Mouse (Mus musculus) lung, adult 18-20 months (tissue): ENCODE measurements around the gene Ccdc173.
A peak's percentile ranks its signal among the peaks of the same experiment; 100 is the strongest.
"Not testable (repeated sequence)": the region's sequence is repeated elsewhere in the genome, so short reads cannot be mapped to it uniquely, and the experiment has no call there.

Experiments used
- DNase-seq, 2 experiments: peaks; one replicate each; pipeline ENCODE4 v3.0.0; 2022; ENCODE audit warnings: mixed read lengths in 2 of 2

Gene Ccdc173

DNA sequence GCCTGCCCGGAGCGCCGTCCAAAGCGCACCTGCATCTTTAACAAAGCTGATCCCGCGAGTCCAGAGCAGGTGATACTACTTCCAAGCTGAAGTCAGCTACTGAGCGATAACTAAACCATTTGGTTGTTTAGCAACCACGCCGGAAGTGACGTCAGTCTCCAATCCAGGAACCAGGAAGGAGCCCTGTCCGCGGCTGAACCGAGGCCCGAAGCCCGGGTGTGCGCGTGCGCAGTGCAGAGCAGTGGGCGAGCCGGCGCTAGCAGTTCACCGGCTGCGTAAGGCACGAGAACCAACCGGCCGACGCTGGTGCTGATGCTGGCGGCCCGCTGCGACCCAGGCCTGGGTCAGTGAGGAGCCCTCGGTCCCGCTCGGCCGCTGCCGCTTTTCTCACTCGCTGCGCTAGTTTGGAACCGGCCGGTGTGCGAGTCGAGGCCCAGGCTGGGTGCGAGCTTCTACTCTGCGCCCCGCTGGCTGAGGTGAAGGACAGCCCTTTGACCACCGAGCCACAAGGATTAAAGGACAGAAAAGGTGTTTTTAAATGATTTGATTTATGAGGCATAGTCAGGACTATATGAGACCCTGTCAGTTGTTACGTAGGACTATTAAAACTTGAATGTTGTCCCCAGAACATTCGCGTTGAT lies at the start of gene Ccdc173, which contains the start of gene Phospho2:
Gene Ccdc173, minus strand, starts transcription at position 147 of the 641 bp plus-strand sequence.
Gene Phospho2, plus strand, starts transcription at position 195 of the 641 bp plus-strand sequence.
- peak; percentile 98 to 99 for DNase-seq

DNA sequence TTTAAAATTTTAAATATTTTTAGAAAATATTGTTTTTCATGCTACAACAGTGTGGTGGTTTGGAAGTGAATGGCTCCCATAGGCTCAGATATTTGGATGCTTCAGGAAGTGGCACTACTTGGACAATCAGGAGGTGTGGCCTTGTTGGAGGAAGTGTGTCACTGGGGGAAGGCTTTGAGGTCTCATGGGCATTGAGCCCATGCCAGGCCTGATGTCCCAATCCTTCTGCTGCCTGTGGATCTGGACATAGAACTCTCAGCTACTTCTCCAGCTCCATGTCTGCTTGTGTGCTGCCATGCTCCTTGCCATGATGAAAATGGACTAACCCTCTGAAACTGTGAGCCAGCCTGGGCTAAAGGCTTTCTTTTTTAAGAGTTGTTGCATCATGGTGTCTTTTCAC lies 49.3 kb upstream of the Ccdc173 start:
- DNase-seq = no peak

- DNase-seq = no peak
These were observed 48.6 kb upstream of the Ccdc173 start for GRCm38 (mm10) chr2:69837996-69838395.

DNA sequence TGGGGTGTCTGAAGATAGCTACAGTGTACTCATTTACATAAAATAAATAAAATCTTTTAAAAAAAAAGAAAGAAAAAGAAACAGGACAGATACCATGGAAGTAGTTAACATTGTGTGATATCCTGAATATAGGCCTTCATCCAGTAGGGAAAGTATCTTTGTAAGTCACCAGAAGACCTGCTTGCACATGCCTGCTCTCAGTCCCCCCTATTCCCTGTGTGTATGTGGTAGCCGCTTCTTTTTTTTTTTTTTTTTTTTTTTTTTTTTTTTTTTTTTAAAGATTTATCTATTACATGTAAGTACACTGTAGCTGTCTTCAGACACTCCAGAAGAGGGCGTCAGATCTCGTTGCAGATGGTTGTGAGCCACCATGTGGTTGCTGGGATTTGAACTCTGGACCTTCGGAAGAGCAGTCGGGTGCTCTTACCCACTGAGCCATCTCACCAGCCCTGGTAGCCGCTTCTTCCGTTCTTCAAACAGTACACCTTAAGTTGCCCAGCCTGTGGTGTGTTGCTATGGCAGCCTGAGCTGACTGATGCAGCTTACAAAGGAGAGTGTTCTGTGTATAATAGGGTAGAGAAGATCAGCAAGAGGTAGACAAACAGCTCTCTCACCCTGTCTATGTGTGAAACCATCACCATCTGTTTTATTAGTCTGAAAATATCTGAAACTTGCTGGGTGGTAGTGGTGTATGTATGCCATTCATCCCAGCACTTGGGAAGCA lies 48.0 kb upstream of the Ccdc173 start:
- no peak for DNase-seq

GRCm38 (mm10) chr2:69830116-69830515 lies 40.7 kb upstream of the Ccdc173 start:
- DNase-seq = no peak

GRCm38 (mm10) chr2:69829680-69830079 lies 40.3 kb upstream of the Ccdc173 start:
- no peak for DNase-seq

- no peak for DNase-seq
These were observed 38.7 kb upstream of the Ccdc173 start for GRCm38 (mm10) chr2:69828031-69828430.

GRCm38 (mm10) chr2:69826380-69826779 lies 37.0 kb upstream of the Ccdc173 start:
- peak in 1 of 2 experiments; percentile 7 for DNase-seq

GRCm38 (mm10) chr2:69825898-69826297 lies 36.5 kb upstream of the Ccdc173 start:
- DNase-seq = no peak

GRCm38 (mm10) chr2:69823129-69823677 lies 33.8 kb upstream of the Ccdc173 start:
- DNase-seq = peak in 1 of 2 experiments; percentile 3

DNA sequence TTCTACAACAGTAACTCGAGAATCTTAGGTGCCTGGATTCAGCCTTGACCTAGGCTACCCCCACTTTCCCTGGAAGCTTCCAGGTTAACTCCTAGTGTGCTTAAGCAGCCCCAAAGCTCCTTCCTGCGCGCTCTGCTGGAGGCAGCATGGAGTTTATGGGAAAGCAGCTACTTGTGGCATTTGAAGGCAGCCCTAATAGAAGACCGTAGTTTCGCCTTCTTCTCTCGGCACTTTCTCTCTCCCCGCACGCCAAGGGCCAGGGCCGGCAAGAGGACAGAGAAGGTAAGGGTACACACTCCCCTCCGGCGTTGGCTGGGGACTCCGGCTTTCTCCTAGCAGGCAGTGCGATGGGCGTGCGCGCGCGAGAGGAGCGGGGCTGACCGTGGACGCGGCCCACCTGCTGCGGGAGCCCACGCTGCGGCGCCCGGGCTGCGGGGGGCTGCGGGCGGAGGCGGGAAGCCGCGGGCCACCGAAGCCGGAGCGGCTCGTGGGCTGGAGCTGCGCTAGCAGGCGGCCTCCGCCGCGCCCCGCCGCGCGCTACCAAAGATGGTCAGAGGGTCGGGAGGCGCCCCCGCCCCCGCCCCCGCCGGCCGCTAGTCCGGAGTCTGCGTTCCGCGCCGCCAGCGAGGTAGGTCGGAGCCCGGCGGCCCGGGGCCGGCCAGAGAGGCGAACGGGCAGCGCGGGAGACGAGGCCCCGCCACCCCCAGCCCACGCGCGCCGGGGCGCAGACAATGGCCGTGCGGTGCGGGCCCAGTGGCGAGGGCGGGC lies 33.2 kb upstream of the Ccdc173 start:
- DNase-seq = peak; percentile 9 to 11

GRCm38 (mm10) chr2:69821711-69822110 lies 32.3 kb upstream of the Ccdc173 start, which contains the start of gene Klhl23:
TSS of gene Klhl23 (plus strand) at chr2:69821944.
- DNase-seq = peak in 1 of 2 experiments; percentile 12

- DNase-seq = no peak
These were observed 30.8 kb upstream of the Ccdc173 start for GRCm38 (mm10) chr2:69820201-69820600.

- no peak for DNase-seq
These were observed 29.1 kb upstream of the Ccdc173 start for GRCm38 (mm10) chr2:69818350-69819085.

- DNase-seq = no peak
These were observed 27.2 kb upstream of the Ccdc173 start for GRCm38 (mm10) chr2:69816575-69816974.

DNA sequence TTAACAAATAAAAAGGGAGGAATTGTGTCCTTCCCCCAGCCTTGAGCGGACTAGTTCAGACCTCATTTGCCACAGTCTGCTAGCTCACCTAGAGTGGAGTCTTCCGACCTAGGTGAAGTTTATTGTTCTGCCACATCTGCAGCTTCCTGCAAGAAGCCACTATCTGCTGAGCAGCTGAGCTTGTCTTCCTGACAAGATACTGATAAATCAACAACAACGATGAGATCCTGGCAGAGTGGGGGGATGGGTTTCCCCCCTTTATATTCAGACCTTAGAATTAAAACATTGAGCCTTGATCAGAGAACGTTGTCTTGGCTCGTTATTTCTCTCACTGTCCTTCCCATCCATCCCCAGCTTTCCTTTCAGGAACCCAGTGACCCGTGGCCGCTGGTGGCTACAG lies 22.0 kb upstream of the Ccdc173 start:
- not testable (repeated sequence) for DNase-seq

- no peak for DNase-seq
These were observed 20.8 kb upstream of the Ccdc173 start for GRCm38 (mm10) chr2:69810169-69810568.

- not testable (repeated sequence) for DNase-seq
These were observed 15.3 kb upstream of the Ccdc173 start for GRCm38 (mm10) chr2:69804663-69805062.

GRCm38 (mm10) chr2:69803756-69804155 lies 14.4 kb upstream of the Ccdc173 start:
- no peak for DNase-seq

- DNase-seq = peak; percentile 68 to 76
These were observed 13.5 kb upstream of the Ccdc173 start for GRCm38 (mm10) chr2:69802911-69803312.

DNA sequence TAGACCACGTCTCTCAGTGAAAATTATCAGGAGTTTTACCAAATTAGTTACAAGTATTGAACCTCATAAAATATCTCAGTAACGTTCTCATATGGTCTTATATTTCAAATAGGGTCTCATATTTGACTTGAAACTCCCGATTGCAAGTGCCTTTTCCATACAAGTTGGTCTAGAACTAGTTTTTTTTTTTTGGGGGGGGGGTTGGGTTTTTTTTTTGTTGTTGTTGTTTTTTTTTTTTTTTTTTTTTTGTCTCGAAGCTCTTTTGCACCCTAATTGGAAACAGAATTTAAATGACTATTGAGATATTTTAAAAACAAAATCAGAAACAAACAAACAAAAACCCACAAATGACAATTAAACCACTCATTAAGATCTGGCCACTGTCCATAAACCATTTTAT lies 1.3 kb upstream of the Ccdc173 start:
- DNase-seq = no peak

- DNase-seq = peak; percentile 86 to 90
These were observed 910 bp upstream of the Ccdc173 start for GRCm38 (mm10) chr2:69790285-69790684.
